Mouse (Mus musculus): ENCODE results near the gene Gm10160.
"Not testable (repeated sequence)": the region's sequence is repeated elsewhere in the genome, so short reads cannot be mapped to it uniquely, and the experiment has no call there.

Gm10160 gene

DNA sequence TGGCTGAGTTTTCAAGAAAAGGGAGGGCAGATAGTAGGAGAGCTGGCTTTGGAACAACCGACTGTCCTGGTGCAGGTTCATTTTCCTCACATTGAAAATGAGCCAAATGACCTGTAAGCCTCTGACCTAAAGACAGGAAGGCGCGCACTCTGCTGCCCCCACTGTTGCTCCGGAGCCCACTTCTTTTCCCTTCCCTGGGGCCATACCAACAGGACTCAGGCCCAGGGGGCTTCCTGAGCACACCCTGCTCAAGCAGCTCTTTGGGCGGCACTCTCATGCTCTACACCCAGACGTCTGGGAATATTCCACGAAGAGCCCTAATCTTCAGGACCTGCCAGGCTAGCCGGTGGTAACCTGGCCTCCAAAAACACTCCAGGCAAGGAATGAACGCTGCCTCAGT, 2.6 kb upstream of the Gm10160 start:
- in situ Hi-C loops (cut with MseI, MboI) = no loop called here

DNA sequence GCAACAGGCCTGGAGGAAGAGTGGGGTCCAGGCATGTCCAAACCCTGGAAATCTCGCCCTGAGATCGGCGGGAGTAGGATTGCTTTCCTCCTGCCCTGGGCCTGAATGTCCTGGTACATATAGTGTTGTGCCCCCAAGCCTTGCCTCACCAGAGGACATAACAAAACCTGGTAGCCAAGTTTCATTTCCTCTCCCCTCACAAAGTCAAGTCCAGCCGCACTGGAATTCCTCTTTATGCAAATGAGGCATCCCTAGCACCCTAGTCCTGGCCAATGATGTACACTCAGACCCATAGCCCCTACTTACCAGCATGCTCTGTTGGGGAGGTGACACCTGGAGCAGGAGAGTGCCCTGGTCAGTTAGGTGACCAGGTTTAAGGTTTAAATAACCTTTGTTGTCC, 627 bp upstream of the Gm10160 start:
- in situ Hi-C loops (cut with MseI, MboI) = no loop called here

DNA sequence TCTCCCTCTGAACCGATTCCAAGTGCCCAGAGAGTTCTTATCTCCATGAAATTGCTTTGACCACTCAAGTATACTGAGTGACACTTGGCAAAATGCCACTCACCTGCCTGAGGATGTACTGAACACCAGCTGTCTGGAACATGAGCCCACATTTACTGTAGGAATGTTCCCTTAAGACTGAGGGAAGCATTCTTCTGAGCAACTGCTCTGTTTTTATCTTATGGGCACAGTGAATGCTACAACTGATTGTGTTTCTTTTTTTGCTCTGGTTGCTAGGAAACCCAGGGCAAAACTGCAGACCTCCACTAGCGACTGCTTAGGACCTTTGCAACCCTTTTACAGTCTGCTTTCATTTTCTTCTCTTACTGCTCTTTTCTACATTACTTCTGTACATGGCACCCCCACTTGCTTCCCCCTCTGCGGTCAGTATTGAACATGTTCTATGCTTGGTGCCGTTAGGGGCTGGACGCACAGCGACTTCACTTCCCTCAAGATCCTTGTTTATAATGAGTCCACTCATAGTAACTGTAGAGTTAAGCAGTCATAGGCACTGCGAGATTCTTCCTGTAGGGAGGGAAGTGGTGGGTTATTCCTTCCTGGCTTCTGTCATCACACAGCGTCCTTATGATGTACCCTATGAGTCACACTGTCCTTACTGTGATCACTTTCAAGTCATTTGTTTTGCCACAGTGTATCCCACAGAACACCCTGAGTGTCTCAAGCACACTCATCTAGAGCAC, 856 bp downstream of the Gm10160 start:
- in situ Hi-C loops (cut with MseI, MboI) = no loop called here

DNA sequence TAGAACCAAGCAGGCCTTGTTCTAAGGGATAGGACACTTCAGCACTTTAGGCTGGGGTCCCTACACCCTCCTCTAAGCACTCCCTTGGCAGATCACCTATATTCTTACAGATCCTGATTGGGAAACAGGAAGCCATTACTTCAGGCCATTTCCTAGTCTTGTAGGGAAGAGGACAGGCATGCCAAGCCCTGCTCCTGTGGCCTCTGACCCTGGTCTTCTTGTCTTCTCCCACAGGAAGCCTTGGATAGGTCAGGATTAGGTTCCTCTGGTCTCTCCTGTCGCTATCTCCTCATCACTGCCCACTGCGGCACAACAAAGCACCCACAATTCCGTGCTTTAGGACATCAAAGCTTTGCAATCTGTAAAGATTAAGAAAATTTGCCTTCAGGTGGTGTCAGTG, 3.9 kb downstream of the Gm10160 start:
- in situ Hi-C loops (cut with MseI, MboI) = no loop called here

DNA sequence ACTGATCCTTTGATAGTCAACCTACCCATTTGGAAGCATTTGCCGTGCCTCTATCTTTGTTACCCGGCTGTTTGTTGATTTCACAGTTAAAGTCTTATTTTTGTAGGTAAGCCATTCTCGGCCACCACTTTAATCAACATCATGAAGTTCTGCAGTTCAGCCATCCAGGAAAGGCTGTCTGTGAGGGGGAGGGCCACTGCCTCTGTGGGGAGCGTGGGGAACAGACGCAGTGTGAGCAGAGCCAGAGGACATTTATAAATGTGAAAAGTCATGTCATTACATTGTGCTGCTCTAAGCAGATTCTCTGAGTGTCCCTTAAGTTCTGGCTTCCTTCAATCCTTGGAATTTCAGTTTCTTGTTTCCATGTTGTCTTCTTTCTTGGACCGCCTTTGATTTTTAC, 5.4 kb downstream of the Gm10160 start:
- in situ Hi-C loops (cut with MseI, MboI) = no loop called here

DNA sequence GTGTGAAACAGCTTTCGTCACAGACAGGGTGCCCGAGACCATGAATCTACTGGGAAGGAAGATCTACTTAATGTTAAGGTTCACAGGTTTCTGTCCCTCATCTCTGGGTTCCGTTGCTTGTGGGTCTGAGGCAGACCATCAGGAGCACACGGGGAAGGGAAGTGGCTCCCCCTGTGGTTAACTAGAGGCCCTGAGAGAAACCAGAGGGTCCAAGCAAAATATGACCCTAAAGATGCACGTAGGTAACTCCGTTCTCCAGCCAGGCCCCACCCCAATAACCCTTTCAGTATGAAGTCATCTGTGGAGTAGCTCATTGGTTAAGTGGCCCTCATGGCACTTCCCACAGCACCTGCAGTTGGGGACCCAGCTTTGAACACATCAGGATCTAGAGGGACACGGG, 6.0 kb downstream of the Gm10160 start:
- in situ Hi-C loops (cut with MseI, MboI) = no loop called here

DNA sequence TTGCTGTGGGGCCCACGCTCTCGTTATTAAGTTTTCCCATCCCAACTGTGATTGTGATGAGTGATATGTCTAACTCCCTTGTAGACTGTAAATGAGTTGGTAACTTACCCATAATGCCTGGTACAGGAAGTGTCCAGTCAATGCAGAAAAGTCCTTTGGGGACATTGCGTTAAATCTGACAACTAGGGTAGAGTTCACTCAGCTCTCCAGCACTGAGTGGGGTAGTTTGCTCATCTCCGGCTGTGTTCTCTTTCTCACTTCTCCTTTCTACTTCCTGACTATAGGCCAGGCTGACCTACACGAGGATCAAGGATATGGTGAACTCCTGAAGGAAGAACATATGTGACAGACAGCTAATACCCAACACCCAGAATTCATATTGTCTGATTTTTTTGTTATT, 6.4 kb downstream of the Gm10160 start:
- in situ Hi-C loops (cut with MseI, MboI) = no loop called here

DNA sequence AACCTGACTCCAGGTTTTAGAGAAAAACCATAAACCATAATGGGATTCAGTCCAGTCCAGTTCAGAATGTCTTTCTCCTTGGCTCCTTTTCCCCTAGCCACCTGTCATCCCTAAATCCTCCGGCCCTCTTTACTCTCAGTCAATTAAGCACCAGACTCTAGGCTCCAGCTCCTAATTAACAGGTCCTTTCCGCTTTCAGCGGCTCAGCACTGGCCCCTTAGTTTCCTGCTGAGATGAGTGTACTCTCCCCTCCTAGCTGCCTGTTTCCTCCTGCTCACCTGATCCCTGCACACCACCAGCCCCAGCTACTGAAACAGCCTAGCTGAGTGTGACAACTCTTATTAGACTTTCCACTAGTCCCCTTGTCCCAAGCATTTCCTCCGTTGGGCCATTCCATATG, 7.8 kb downstream of the Gm10160 start:
- in situ Hi-C loops (cut with MseI, MboI) = no loop called here

DNA sequence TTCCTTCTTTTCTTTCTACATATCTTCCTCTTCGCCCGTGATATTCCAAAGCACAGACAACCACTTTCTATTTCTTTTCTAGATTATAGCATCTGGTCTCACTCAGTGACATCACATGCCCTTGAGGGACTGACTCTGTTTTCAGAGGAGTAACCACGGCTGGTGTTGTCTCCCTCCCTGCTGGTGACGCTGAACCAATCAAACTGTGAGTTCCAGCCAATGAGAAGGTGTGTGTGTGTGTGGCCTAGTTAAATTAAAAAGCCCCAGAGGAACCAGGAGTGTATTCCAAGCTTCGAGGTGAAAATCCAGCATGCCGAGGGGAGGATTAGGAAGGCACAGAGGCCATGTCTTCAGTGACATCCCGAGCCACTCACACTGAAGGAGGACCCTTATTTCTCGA, 8.6 kb downstream of the Gm10160 start:
- in situ Hi-C loops (cut with MseI, MboI) = no loop called here

DNA sequence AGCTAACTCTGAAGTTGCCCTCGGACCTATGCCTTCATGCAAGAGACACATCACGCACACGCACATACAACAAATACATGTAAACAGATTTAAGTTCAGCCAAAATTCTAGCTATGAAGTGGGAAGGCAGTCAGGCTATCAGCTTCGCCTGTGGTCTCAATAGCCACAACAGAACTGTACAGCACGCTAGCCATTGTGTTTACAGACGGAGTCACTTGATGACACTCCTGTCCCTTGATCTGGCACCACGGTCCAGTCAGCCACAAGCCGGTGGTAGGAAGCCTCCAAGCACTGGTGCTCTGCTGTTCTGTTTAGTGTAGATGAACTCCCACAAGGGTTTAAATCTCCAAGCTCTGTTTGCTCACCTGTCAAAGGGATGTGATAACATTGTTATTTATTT, 9.6 kb downstream of the Gm10160 start:
- in situ Hi-C loops (cut with MseI, MboI) = no loop called here

DNA sequence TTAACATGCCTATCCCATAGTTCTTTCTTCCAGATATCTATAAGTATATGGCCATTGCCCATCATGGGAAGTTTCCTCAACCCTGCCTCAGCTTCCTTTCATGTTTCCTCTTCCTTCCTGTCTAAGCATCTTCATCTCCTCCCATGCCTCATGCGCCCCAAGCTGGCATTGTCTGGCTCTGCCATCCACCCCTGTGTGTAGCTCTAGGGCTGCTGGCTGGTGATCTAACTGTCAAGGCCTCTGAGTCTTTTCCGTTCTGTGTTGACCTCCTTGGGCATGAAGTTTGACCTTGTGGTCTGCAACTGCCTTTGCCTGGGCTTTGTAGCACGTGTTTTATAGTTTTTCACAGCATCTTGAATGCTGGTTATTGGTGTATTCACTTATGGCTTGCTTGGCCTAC, 10.3 kb downstream of the Gm10160 start:
- in situ Hi-C loops (cut with MseI, MboI) = no loop called here

DNA sequence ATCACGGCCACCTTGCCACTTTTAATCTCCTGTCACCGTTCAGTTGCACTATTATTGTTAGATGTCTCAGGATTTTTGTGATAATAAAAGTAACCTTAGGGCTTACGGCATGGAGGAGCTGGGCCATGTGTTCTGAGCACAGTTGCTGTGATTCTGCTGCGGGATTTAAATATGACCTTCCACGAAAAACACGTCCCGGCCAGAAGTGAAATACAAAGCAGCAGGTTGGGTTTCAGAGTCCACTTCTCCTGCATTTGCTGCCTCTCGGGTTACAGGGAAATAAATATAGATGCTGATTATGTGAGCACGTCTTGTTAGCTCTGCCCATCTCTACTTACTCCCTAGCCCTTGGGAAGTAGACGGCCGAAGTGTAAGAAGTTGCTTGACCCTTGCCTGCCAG, 10.8 kb downstream of the Gm10160 start:
- in situ Hi-C loops (cut with MseI, MboI) = no loop called here

DNA sequence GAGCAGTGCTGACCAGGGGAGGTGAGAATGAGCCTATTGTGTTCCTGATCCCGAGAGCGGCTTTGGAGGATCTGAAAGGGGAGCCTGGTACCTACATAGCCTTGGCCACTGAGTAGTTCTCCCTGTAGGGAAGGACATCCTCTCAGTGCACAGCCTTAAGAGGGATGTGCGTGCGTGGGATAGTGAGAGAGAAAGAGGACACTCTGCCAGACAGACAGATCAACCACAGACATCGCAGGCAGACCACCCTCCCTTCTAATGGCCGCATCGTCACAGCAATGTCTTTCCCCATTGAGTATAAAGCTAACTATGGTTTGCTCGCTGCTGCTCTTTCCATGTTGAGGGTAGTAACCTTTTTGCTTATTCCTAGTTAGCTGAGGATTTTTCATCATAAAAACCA, 11.7 kb downstream of the Gm10160 start:
- in situ Hi-C loops (cut with MseI, MboI) = no loop called here

DNA sequence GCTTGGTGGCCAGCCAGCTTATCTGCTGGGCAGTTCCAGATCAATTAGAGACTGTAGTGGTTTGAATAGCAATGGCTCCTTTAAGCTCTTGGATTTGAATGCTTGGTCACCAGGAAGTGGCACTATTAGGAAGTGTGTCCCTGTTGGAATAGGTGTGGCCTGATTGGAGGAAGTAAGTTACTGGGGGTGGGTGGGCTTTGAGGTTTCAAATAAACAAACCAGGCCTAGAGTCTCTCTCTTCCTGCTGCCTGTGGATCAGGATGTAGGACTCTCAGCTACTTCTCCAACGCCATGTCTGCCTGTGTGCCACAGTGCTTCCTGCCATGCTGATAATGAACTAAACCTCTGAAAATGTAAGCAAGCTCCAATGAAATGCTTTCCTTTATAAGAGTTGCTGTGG, 12.6 kb downstream of the Gm10160 start:
- in situ Hi-C loops (cut with MseI, MboI) = no loop called here

DNA sequence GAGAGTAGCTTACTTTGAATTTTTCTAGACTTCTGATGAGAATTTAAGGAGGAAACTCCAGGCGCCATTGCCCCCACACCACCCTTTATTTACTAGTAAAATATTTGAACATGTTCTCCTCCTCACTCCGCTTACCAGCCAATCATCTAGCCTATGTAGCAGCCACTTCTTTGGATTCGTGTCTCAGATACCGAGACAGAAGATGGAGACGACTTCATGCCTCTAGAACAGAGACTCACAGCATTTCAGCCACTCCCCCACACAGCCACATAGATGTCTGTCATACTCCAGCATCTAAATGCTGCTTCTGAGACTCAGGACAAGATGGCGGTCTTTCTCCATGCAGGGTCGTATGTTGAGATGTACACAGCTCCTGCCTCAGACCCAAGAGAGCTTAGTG, 13.5 kb downstream of the Gm10160 start:
- in situ Hi-C loops (cut with MseI, MboI) = no loop called here

DNA sequence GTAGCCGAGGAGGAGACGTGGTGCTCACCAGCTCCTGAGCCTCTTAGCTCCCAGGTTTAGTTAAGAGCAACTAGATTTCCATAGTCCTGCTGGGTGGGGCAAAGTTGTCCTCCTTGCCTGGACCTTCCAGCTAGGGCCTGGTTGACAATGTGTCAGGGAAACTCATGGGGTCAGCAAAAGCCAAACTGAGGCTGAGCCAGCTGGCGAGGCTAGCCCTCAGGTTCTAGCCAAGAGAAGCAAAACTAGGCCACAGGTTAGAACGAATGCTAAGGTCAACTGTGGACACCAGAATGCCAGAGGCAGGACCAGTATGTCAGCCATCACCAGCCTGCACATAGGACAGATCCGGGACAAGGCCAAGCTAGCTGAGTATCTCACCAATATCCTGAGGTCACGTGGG, 14.2 kb downstream of the Gm10160 start:
- in situ Hi-C loops (cut with MseI, MboI) = no loop called here

DNA sequence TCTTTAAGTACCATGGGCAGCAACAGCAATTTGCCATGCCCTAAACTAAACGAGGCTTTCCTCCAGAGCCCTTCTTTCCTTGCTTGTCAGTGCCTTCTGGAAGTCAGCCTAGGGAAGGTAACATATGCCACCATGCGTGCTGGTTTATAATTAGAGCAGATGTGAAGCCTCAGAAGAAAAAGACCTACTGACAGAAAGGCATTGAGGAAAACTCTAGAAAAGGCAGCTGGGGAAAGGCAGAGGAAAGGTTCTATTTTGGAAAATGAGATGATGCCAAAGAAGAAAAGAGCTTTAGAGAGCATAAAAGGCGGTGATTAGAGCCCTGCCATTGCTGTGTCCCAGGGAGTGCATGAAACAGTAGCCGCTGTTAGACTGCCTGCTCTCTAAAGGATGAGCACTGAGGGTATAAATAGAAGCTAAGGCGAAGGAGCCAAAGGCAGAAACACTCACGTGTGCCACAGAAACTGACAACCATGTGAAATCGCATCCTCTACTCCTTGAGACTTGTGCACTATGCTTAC, 14.9 kb downstream of the Gm10160 start:
- in situ Hi-C loops (cut with MseI, MboI) = no loop called here

DNA sequence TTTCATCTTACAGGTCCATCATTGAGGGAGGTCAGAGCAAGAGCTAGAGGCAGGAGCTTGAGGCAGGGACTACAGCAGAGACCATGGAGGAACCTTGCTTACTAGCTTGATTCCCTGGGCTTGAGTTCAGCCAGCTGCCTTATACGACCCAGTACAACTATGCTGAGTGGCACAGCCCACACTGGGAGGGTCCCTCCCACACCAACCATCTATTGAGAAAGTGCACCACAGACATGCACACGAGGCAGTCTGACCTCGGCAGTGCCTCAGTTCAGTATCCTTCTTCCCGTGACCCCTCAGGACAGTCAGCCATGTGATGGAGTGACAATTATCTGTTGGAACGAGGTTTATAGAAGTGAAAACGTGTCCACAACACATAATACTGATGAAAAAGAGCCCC, 15.8 kb downstream of the Gm10160 start:
- in situ Hi-C loops (cut with MseI, MboI) = no loop called here

DNA sequence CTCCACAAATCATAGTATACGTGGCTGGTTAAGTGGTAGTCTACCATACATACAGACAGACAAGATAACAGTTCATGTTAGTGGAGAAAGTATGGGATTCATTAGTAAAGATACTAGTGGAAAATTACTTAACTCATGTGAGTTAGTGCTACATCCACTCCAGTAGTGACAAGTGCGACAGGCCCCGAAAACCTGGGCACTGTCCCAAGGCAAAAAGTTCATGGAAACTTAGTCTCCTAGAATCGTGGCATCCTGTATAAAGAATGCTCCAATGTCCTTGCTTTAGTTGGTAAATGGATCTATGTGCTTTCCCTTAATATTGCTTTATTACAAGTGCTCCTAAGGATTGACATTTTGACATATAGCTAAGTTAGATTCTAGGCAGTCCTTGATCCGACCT, 17.8 kb downstream of the Gm10160 start:
- in situ Hi-C loops (cut with MseI, MboI) = not testable (repeated sequence)

DNA sequence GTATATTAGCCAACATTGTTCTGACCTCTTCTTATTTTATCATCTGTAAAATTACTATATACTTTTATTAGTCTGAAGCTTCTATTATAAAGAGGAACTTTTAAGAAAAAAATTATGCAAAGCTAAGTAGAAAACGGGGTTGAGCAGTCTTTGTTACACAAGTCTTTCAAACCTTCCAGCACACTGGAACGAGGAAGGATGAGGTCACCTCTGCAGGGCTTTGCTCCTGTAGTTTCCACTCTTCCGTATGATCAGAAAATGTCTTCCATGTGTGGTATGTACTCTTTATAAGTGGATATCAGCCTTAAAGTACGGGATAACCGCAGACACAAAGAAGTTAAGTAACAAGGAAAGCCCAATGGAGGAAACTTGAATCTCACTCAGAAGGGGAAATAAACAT, 20.2 kb downstream of the Gm10160 start:
- in situ Hi-C loops (cut with MseI, MboI) = no loop called here

DNA sequence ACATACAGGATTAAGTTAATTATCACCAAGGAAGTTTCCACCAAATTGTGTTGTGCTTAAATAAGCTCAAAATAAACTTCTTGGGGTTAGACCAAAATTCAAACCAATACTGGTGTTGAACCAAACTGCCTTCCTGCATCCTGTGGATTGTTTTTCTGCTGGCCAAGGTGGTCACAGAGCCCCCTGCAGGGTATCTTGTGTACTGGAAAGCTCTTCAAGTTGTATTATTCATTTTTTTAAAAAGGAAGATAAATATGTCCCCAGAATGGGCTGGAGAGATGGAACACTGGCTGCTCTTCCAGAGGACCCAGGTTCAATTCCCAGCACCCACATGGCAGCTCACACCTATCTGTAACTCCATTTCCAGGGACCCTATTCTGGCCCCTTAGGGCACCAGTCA, 20.7 kb downstream of the Gm10160 start:
- in situ Hi-C loops (cut with MseI, MboI) = no loop called here

DNA sequence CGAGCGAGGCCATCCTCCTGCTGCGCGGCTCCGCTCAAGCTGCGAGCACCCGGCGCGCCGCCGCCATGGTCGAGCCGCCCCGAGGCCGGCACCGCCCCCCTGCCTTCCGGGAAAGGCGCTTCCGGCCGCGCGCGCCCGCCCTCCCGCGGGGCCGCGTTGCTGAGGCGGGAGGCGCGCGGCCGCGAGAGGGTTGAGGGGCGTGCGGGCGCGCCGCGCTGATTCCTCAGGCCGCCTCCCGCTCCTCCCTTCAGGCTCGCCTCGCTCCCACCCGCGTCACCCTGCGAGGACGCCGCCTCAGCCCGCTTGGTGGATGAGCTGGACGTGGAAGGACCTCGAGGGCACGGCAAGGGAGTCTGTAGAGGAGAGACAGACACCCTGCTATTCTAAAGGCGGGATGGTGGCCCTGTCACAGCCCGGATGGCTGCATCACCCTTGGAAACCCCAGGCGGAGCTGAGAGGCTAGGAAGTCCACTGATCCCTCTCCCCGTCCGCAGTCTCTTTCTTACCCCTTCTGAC, 26.2 kb downstream of the Gm10160 start, which contains the start of gene Btbd1:
Btbd1 (minus strand) TSS at position 53 of the 516 bp plus-strand sequence.
- in situ Hi-C loops (cut with MseI, MboI) = no loop called here

DNA sequence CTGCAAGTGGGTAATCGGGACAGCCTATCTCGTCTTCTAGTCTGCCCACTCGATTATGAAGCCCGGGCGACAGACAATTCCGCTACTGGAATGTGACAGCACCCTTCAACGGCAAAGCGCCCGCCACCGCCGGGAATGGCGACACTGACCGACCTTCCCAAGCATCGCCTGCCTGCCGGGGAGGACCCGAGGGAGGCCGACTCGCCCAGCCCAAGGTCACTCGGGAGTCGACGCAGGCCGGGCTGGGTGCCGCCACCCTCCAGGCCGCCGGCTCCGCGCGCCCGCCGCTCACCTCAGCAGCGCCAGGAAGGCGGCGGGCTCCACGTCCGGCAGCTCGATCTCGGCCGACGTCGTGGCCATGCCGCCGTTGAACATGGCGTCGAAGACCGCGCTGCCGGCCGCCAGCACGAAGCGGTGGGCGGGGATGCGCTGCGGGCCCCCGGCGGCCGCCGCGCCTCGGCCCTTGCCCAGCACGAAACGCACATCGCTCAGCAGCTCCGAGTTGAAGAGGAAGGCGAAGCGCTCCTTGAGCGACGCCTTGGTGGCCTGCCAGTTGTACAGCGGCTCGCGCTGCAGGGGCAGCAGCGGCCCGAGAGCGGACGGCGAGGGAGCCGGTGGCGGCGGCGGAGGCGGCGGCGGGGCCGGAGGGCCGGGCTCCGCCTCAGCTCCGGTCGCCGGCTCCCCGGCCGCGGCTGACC, 26.8 kb downstream of the Gm10160 start:
- in situ Hi-C loops (cut with MseI, MboI) = no loop called here

Data from mouse trophoblast stem cell (cell line).